Mouse (Mus musculus) liver, embryonic 14.5 days (tissue): ENCODE data around the gene Lima1.

Experiments used
- CTCF ChIP-seq: IDR thresholded peaks from 2 replicates; pipeline ENCODE4 v1.5.1; 2016; ENCODE audit warnings: antibody characterized with exemption, low read depth, control low read depth
- EP300 ChIP-seq: IDR thresholded peaks from 2 replicates; pipeline ENCODE4 v1.6.1; 2016; ENCODE audit warnings: antibody characterized with exemption, low read depth

DNA sequence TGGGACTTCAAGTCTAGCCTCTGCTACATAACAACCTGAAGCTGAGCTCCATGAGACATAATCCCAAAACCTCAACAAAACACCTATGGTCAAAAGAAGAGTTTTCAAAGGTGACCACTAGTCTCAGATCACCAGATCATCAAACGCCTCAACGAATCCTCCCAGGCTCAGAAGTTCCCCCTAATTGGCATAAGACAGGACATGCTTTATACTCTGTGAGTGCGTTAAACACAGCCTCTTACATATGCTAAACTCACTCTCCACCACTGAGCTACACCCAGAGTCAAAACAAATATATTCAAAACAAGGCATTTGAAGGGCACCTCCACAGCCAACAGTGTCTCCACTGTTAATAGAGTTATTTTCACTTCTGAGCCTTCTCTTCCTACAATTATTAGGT, 2.7 kb downstream of the Lima1 start:
- TF ChIP-seq CTCF (no peak), EP300 (no peak)
